Mouse (Mus musculus): ENCODE measurements around the gene 1700007K13Rik.

DNA sequence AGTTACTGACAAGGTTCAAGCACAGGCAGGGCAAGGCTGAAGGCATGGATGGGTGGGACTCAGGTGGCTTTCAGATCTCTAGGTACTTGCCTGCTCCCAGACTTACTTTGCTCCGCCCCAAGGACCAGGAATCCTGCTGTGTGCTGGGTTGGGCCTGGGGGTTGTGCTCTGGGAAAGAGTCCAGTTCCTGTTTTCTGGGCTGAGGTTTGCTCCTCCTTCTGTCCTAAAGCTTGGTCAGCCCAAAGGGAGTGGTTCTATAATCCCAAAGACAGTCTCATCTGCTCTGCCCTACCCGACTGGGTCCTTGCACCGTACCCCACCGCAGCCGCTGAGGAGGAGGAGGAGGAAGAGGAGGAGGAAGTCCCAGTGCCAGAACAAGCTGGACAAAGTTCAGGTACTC lies 30.5 kb upstream of the 1700007K13Rik start, which contains the start of gene Gbgt1:
- TF ChIP-seq POLR2A (IDR thresholded peaks at IDR 0.05; ENCODE audit: borderline replicate concordance, low read depth, low read length), result no peak
- no peak for TF ChIP-seq CTCF (IDR thresholded peaks at IDR 0.05; ENCODE audit: low read depth, low read length)
